Mouse (Mus musculus): Measurements from ENCODE around the gene Car9.

Car9 gene

GRCm38 (mm10) chr4:43493846-43494240, 12.9 kb upstream of the Car9 start:
- DNase-seq (ENCODE audit: low read depth) = no peak

DNA sequence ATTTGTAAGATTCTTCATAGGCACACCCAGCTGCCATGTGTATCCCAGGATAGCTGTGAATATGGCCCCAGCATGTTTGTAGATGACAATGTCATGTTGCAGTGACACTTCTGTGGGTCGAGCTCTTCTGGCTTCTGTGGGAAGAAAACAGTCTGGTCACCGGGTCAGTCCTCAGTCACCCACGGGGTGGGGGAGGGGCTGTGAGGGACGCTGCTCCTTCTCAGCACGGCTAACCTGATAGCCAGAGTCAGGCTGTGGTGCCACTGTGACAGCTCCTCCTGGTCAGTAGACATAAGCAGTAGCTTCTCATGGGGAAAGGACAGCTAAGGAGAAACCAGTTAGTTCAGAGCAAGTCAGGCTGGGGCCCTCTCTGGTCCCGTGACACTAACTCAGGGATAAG, 10.2 kb upstream of the Car9 start:
- DNase-seq (ENCODE audit: low read depth) = no peak

- no peak for DNase-seq (ENCODE audit: low read depth)
These were observed 9.4 kb upstream of the Car9 start for GRCm38 (mm10) chr4:43497405-43497804.

GRCm38 (mm10) chr4:43497946-43498345, 8.8 kb upstream of the Car9 start:
- DNase-seq (ENCODE audit: low read depth) = no peak

DNA sequence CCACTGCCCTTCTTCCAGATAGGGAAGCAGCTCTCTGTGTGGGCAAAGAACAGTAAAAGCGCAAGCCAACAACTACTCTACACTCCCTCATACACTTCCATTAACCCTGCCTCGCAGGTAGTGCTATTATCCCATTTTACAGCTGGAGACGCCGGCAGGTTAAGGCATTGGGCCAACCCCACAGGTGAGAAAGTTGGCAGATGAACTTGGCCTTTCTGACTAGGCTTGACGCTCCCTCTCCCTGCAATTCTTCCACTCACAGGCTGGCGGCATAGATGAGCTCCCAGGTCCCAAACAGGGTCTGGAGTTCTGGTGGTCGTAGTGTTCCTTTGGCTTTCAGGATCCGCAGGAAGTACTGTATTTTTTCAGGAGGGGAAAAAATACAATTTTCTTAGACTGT, 7.8 kb upstream of the Car9 start:
- DNase-seq (ENCODE audit: low read depth) = peak; percentile 54

DNA sequence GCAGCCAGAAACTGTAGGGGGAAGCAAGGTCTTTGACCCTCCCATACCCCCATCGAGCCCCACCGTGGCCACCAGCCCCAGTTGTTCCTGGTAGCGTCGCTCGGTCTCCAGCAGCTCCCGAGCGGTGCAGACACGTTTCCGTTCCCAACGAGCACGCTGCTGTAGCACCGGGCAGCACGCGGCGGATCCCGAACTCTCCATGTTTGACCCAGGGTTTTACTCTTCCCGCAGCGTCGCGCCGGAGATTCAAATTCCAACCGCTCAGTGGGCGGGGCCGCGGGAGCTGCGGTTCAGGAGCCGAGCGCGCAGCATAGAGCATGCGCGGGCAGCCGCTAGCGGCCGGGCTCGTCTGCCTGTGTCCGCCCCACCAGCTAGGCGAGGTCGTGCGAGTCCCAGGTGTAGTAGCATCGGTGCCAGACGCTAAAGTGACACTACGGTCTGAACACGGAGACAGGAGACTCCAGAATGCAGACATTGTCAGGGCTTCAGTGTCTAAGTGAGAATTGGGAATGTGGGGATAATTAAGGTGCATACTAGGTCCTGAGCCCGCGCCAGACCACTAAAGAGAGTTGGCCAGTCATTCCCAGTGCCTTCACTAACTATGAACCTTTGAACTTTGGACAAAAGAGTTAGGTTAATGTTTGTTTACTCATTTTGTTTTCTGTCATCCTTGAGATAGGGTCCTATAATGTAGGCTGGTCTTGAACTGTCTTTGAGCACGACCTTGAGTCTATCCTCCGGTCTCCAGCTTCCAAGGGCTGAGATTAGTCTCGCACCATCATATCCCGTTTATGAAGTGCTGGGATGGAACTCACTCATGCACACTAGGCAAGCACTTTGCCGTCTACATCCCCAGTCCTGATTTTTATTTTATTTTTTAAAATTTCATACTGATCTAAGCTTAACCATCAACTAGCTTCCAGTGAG, 7.1 kb upstream of the Car9 start, which contains the start of gene Arhgef39:
TSS of gene Arhgef39 (minus strand) at position 289 of the 927 bp plus-strand sequence.
- DNase-seq (ENCODE audit: low read depth) = peak; percentile 82

GRCm38 (mm10) chr4:43503041-43503440, 3.7 kb upstream of the Car9 start:
- DNase-seq (ENCODE audit: low read depth) = no peak

- DNase-seq (ENCODE audit: low read depth) = no peak
These were observed 3.3 kb upstream of the Car9 start for GRCm38 (mm10) chr4:43503506-43503905.

DNA sequence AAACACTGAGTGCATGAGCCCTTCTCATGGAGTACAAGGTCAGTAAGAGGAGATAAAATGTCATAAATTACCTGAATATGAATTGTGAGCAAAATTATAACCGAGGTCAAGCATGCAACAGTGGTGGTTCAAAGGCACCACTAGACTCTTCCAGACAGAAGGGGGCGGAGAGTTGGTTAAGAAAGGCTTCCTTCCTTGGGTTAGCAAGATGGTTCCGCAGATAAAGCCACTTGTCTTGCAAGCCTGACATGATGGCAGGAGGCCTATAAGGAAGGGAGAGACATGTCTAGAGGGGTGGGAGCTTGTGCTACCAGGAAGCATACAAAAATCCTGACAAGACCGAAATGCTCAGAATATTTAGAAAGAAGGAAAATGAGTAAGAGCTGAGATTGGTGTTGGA, 2.5 kb upstream of the Car9 start:
- DNase-seq (ENCODE audit: low read depth) = no peak

DNA sequence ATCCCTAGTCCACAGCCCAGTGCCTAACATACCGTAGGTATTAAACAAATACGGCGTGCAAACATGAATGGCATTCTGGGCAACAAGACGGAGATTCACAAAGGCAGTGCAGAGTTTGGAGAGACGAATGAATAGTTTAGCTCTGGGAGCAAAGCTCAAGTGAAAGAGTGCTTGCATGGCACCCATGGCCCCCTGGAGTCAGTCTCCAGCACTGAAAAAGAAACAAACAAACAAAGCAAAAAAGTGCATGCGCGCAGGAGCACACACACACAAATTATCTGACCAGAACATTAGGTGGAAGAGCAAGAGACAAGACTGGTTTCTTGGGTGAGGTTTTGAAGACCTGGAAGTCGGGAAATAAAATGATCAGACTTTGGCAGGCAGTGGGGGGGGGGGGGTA, 692 bp upstream of the Car9 start:
- DNase-seq (ENCODE audit: low read depth) = no peak

GRCm38 (mm10) chr4:43507938-43508665, 1.3 kb downstream of the Car9 start:
- no peak for DNase-seq (ENCODE audit: low read depth)

DNA sequence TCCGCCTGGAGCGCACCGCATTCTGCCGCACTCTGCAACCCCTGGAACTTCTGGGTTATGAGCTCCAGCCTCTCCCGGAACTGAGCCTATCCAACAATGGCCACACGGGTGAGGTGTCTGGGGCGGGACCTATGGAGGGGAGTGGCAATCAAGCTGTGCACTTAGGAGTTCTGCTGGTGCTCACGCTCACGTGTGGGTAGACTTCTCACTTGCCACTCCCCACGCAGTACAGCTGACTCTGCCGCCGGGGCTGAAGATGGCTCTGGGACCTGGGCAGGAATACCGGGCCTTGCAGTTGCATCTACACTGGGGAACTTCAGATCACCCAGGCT, 1.9 kb downstream of the Car9 start:
- peak; percentile 62 for DNase-seq (ENCODE audit: low read depth)

DNA sequence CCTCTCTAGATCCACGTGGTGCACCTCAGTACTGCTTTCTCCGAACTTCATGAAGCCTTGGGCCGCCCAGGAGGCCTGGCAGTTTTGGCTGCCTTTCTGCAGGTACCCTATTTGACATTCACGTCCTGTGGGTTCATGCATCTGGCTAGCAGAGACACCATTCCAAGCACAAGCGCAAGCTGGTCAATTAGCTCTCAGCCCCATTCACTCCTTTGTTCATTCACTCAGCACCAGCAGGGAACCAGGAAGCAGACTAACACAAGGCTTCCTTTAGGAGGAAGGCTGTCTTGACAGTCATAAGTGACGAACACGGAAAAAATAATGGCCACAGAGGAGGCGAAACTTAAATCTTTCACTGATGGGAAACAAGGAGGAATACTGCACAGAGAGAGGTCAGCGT, 2.3 kb downstream of the Car9 start:
- DNase-seq (ENCODE audit: low read depth) = no peak

DNA sequence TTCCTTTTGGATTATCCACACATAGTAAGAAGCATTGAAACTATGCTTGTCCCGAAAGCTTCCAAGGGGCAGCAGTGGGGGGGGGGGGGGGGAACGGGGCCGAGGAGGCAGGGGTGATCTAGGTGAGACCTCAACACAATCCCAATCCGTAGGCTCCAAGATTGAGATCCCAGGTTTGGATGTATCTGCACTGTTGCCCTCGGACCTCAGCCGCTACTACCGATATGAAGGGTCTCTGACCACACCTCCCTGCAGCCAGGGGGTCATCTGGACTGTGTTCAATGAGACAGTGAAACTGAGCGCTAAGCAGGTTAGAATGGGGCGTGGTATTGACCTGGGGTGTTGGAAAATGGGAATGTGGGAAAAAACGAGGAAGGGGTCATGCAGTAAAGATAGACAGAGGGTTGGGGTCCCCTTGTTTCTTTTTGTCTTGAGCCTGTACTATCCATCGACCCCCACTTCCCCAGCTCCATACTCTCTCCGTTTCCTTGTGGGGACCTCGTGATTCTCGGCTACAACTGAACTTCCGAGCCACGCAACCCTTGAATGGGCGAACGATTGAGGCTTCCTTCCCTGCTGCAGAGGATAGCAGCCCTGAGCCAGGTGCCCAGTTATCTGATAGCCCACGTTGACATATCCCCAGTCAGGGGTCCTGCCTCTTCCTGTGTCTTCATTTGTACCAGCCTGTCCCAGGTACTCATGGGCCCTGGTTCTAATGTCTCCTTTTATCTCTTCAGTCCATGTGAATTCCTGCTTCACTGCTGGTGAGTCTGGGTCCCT, 5.1 kb downstream of the Car9 start:
- no peak for DNase-seq (ENCODE audit: low read depth)

DNA sequence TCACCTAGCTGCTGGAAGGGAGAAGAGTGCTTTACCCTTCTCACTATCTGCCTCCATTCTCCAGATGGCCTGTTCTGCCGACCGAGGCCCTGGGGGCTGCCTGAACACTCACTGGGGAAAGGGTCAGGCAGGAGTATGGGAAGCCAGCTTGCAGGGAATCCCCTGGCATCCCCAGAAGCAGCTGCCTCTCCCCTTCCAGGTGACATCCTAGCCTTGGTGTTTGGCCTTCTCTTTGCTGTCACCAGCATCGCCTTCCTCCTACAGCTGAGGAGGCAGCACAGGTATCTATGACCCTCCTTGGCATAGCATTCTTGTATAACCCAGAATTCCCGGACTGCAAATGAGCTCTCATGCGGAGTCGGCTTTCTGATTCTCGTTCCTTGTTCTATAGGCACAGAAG, 5.9 kb downstream of the Car9 start:
- no peak for DNase-seq (ENCODE audit: low read depth)

DNA sequence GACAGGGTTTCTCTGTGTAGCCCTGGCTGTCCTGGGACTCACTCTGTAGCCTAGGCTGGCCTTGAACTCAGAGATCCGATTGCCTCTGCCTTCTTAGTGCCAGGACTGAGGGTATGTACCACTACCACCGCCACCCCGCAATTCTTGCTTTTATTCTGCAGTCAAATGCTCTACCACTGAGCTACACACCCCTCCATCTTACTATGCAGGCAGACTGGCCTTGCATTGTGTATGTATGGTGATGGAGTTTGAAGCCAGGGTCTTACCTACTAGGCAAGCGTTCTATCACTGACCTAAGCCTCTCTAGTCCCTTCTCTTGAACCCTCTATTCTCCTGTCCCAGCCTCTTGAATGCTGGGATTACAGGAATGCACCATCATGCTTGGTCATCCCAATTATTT, 6.5 kb downstream of the Car9 start:
- DNase-seq (ENCODE audit: low read depth) = no peak

- no peak for DNase-seq (ENCODE audit: low read depth)
These were observed 7.0 kb downstream of the Car9 start for GRCm38 (mm10) chr4:43513791-43514190.

GRCm38 (mm10) chr4:43515764-43516708, 9.3 kb downstream of the Car9 start:
- no peak for DNase-seq (ENCODE audit: low read depth)

DNA sequence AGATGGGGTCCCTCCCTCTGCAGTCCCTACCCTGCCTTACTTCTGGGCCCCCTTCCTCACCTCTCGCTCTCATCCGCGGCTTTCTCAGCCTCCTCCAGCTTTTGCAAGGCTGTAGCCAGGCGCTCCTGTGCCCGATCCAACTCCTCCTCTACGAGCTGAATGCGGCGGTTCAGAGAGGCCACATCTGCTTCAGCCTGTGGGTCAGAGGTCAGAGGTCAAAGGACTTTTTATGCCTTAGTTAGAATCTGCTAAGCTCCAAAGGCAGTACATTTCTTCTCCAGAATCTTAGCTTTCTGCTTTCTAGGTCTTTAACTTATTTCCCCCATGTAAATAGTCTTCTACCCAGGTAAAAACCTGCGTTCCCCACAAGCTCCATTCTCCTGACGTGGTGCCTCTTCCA, 12.8 kb downstream of the Car9 start:
- DNase-seq (ENCODE audit: low read depth) = no peak

- DNase-seq (ENCODE audit: low read depth) = peak; percentile 75
These were observed 13.2 kb downstream of the Car9 start for GRCm38 (mm10) chr4:43519956-43520355.

GRCm38 (mm10) chr4:43527880-43528279, 21.1 kb downstream of the Car9 start:
- no peak for DNase-seq (ENCODE audit: low read depth)
